Mouse (Mus musculus) gastrocnemius, adult 18-20 months (tissue): ENCODE results near the gene Gm2007. TPM values are rescaled to one million over a fixed set of nuclear protein-coding genes. Genes with fewer than 3 reads are reported as not detected.
"Not testable (repeated sequence)": the region's sequence is repeated elsewhere in the genome, so short reads cannot be mapped to it uniquely, and the experiment has no call there.

Source experiments
- DNase-seq: peaks from one replicate; pipeline ENCODE4 v3.0.0; 2021; ENCODE audit warnings: low spot score
- long read RNA-seq, 2 experiments: library from polyadenylated mRNA; stranded (forward); transcript quantifications; one replicate each; pipeline ENCODE4 v2.0.0; 2021
- total RNA-seq, 2 experiments: library from RNA; stranded (reverse); gene quantifications; 2 replicates each; pipeline ENCODE4 v1.2.3; 2021

Gene Gm2007
- not detected for total RNA-seq
- long read RNA-seq, experiment 1, partial matches to known transcripts = 0 of 1 reads
- long read RNA-seq, experiment 1, other reads (novel, unspliced or antisense) = 1 of 1 reads
- long read RNA-seq, experiment 2 = 0 reads

- DNase-seq = not testable (repeated sequence)
Measured at GRCm38 (mm10) chr2:175741237-175741636, at the start of gene Gm2007. Gm2007 (plus strand) TSS chr2:175741537.

- not testable (repeated sequence) for DNase-seq
Measured at GRCm38 (mm10) chr2:175703546-175703945, 37.8 kb upstream of the Gm2007 start, which contains the start of gene Zfp969. Zfp969 (minus strand) TSS chr2:175703646.

DNA sequence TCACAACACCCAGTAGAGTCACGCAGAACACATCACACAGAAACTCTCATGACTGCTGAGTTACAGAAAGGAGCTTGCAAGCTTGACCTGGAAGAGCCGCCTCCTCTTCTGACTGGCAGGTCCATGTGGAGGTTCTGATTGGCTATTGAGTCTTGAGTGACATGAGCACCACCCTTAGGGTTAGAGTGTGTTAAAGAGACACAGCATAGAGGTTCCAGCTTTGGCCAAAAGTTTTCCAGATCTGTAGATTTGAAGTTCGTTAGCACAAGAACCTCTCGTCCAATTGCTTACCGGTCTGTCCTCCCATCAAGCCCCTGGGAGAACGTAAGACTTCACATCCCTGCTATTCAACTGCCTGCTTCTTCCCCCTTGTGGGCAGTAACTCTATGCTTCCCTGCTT lies 59.7 kb downstream of the Gm2007 start, which contains the start of gene Gm14288:
Gene Gm14288, minus strand, starts transcription at position 101 of the 400 bp plus-strand sequence.
- not testable (repeated sequence) for DNase-seq

Other genes with a start within 250 kb of the Gm2007 start
- gene Gm11007, start 97.6 kb upstream of the Gm2007 start, total RNA-seq = not detected
- gene Zfp969, start 37.9 kb upstream of the Gm2007 start, total RNA-seq = not detected
- 1 to 10 TPM; 5.1 to 7.9 TPM for gene Gm14288, start 59.6 kb downstream of the Gm2007 start, total RNA-seq
- gene Gm6710, start 127.7 kb downstream of the Gm2007 start, total RNA-seq = 10 to 100 TPM; 11.4 to 11.6 TPM
- gene Zfp966, start 189.6 kb downstream of the Gm2007 start, total RNA-seq = 1 to 10 TPM; 5.3 to 6.4 TPM
- gene Gm2026, start 223.8 kb downstream of the Gm2007 start, total RNA-seq = 10 to 100 TPM; 19.3 to 20.0 TPM